8 mouse cellular contexts compared by ENCODE assay signal in genomic region chrX:36552055-36552587, GRCm38 (mm10). TPM values are rescaled to one million over a fixed set of nuclear protein-coding genes. Genes with fewer than 3 reads are reported as not detected.
DNase-seq lines count a peak whose midpoint lies in the region; ATAC-seq and TF ChIP-seq lines count a peak whose summit lies in the region.

No protein-coding gene starts in this region.

- no peak overlapping the region for H3K4me3 ChIP-seq in limb, embryonic 13.5 days
- no peak overlapping the region for H3K4me3 ChIP-seq in midbrain, postnatal 0 days (ENCODE audit: low read depth, low read length)

- no peak overlapping the region for H3K9ac ChIP-seq in limb, embryonic 13.5 days
- H3K9ac ChIP-seq in midbrain, postnatal 0 days (replicated peaks; ENCODE audit: low read length, poor library complexity, severe bottlenecking) = no peak overlapping the region

- peak; percentile 96 for ATAC-seq in limb, embryonic 13.5 days (ENCODE audit: low FRiP score, low read depth)
- ATAC-seq in midbrain, postnatal 0 days (ENCODE audit: low FRiP score) = peak; percentile 82; the same call in 1 of the 2 replicates

- peak overlapping the region; percentile 37 for H3K4me2 ChIP-seq in limb, embryonic 13.5 days (replicated peaks)
- no peak overlapping the region for H3K4me2 ChIP-seq in midbrain, postnatal 0 days (ENCODE audit: low read depth, low read length, poor library complexity, severe bottlenecking)

- H3K36me3 ChIP-seq in limb, embryonic 13.5 days = no peaks in the 10 kb centered on the region
- H3K36me3 ChIP-seq in midbrain, postnatal 0 days (ENCODE audit: insufficient read depth, low read length) = no peaks in the 10 kb centered on the region

- no peaks in the 10 kb centered on the region for H3K9me3 ChIP-seq in limb, embryonic 13.5 days
- H3K9me3 ChIP-seq in midbrain, postnatal 0 days (ENCODE audit: low read length) = no peaks in the 10 kb centered on the region

- peak; percentile 63 to 91 for DNase-seq in adrenal gland, adult (ENCODE audit: inconsistent age in 2 of 2, low spot score in 1 of 2)
- DNase-seq in adrenal gland, postnatal 4 days (ENCODE audit: low spot score in 2 of 2) = no peak
- DNase-seq in embryo, embryonic 9.5 days (ENCODE audit: extremely low spot score) = peak; percentile 35
- peak; percentile 73 to 79 for DNase-seq in heart, adult 18-20 months
- DNase-seq in kidney, adult 11 months = peak; percentile 52
- peak; percentile 75 for DNase-seq in midbrain, postnatal 0 days (ENCODE audit: low spot score)
- no peak for DNase-seq in spleen, postnatal 10 days (ENCODE audit: low spot score in 2 of 2)

- H3K4me1 ChIP-seq in limb, embryonic 13.5 days = peaks cover 13% of the 10 kb centered on the region
- no peaks in the 10 kb centered on the region for H3K4me1 ChIP-seq in midbrain, postnatal 0 days (ENCODE audit: insufficient read depth, low read length)

- no peaks in the 10 kb centered on the region for H3K27me3 ChIP-seq in limb, embryonic 13.5 days
- no peaks in the 10 kb centered on the region for H3K27me3 ChIP-seq in midbrain, postnatal 0 days (ENCODE audit: insufficient read depth, low read length)

- peak overlapping the region; percentile 80 for H3K27ac ChIP-seq in limb, embryonic 13.5 days
- no peak overlapping the region for H3K27ac ChIP-seq in midbrain, postnatal 0 days (ENCODE audit: low read depth, low read length)

- WGBS in limb, embryonic 13.5 days = 8% methylated on average over 5 of the region's 5 CpGs
- 32% methylated on average over 5 of the region's 5 CpGs for WGBS in midbrain, postnatal 0 days

- no peak for TF ChIP-seq CTCF in midbrain, postnatal 0 days (IDR thresholded peaks at IDR 0.05)

RNA-seq across cellular contexts. Expression of gene Pgrmc1, which starts 45.9 kb away (rescaled TPM):
- total RNA-seq in adrenal gland, postnatal 4 days (2021) = 100 to 1,000 TPM; 335 to 360 TPM
- total RNA-seq in heart, adult 18-20 months (2021) = 10 to 100 TPM; 20.8 to 28.4 TPM
- polyA plus RNA-seq in limb, embryonic 13.5 days (2015; fragmentation: Nextera tagmentation; extraction: Ambion mirVana) = 342 and 349 TPM in 2 replicates
- 521 and 534 TPM in 2 replicates for total RNA-seq in midbrain, postnatal 0 days (2014; rRNA removed)
- polyA plus RNA-seq in midbrain, postnatal 0 days (2015; fragmentation: Nextera tagmentation; extraction: Ambion mirVana) = 763 and 773 TPM in 2 replicates

Comparison
In these comparisons a context has a peak if more than half of its experiments do, and no peak if none do; other contexts are left out.
1. DNase-seq: peak in adrenal gland, adult (2 of 2), embryo, embryonic 9.5 days (single experiment), heart, adult 18-20 months (2 of 2), kidney, adult 11 months (single experiment) and midbrain, postnatal 0 days (single experiment); none in adrenal gland, postnatal 4 days (0 of 2) and spleen, postnatal 10 days (0 of 2).
2. RNA of gene Pgrmc1, which starts 45.9 kb away (total RNA-seq): 521 to 534 TPM in midbrain, postnatal 0 days and 335 to 360 TPM in adrenal gland, postnatal 4 days; 20.8 to 28.4 TPM in heart, adult 18-20 months; every median in the first group is over 10 times any median in the second.